Mouse (Mus musculus): ENCODE data around the gene Mast2.

DNA sequence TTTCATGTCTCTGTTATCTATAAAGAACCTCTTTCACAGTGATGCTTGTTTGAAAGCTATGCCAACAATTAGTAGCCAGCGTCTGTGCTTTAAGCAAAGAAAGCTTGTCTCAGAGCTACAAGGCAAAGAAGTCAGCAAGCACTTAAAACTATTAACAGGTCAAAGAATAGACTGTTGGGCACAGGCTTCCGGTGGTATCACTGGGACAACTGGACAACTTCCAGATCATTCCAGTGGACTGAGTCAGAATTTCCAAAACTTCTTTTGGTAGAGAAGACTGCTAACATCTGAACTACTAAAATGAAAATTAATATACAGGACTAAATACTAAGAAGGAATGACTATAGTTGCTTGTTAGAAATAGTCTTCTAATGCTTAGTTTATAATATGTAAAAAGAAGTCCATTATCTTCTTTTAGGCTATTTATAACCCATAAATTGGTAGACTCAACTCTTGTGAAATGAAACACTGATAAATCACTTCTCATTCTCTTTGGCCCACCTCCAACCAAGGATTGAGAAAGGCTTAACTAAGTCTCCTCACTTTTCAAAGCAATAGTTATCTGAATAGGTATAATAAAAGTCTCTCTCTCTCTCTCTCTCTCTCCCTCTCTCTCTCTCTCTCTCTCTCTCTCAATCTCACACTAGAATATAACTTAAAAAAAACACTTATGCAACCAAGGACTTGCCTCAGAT, 85.9 kb downstream of the Mast2 start:
- no peak for TF ChIP-seq CTCF (IDR thresholded peaks at IDR 0.05; ENCODE audit: control insufficient read depth, insufficient read depth, low read length)
- TF ChIP-seq POLR2A (IDR thresholded peaks at IDR 0.05; ENCODE audit: borderline replicate concordance, control insufficient read depth, low read depth, low read length), result no peak

Measured in bone marrow, adult 2 months (tissue).